Mouse (Mus musculus): ENCODE results near the gene Myh7b.

DNA sequence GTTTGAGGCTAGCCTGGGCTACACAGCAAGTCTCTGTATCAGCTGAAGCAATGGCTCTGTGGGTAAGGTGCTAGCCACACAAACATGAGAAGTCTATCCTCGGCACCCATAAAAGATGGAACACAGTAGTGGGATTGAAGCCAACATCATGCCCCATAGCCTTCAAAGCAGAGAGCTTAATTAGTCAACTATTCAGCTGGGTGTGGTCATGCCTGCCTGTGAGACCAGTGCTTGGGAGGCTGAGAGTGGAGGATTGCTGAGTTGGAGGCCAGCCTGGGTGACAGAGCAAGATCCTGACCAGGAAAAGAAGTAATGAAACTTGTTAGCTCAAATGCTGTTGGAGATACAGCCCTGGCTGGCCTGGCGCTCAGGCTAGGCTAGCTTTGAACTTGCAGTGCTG is 20.1 kb upstream of the Myh7b start:
- TF ChIP-seq CTCF (IDR thresholded peaks at IDR 0.05; ENCODE audit: borderline replicate concordance, control insufficient read depth, extremely low read depth, insufficient read depth, low read length, poor library complexity) (no peak), POLR2A (IDR thresholded peaks at IDR 0.05; ENCODE audit: control insufficient read depth, extremely low read depth, insufficient read depth, low read length, poor library complexity) (no peak)
